Mouse (Mus musculus): ENCODE measurements around the gene Ablim2. TPM values are rescaled to one million over a fixed set of nuclear protein-coding genes. Genes with fewer than 3 reads are reported as not detected.

The Ablim2 gene
- polyA plus RNA-seq, 1 experiment from 2014 or later = 1.3 TPM

- Histone ChIP-seq H3K9me3 (no peaks in the 10 kb centered on the region), H3K36me3 (no peaks in the 10 kb centered on the region), H3K27me3 (ENCODE audit: insufficient read depth, poor library complexity, severe bottlenecking) (0 out of 2 replicates have a peak, but pooled peaks cover 3% of the 10 kb centered on the region), H3K4me3 (no peak overlapping the region), H3K27ac (0 out of 2 replicates have a peak overlapping the region, but pooled peaks have one; percentile 40), H3K4me1 (replicated peaks) (peaks cover 27% of the 10 kb centered on the region)
- 43% methylated on average over 11 of the region's 11 CpGs for WGBS
- peak; percentile 62 for DNase-seq (ENCODE audit: low spot score)
Measured at GRCm38 (mm10) chr5:35884262-35884661, 126.6 kb downstream of the Ablim2 start.

GRCm38 (mm10) chr5:35884689-35885088 is 127.0 kb downstream of the Ablim2 start:
- 0 out of 2 replicates have a peak, but pooled peaks cover 3% of the 10 kb centered on the region for H3K27me3 ChIP-seq (ENCODE audit: insufficient read depth, poor library complexity, severe bottlenecking)
- 90% methylated on average over 5 of the region's 5 CpGs for WGBS

GRCm38 (mm10) chr5:35888959-35889358 is 131.3 kb downstream of the Ablim2 start:
- Histone ChIP-seq H3K4me1 (replicated peaks) (peaks cover 28% of the 10 kb centered on the region), H3K9me3 (no peaks in the 10 kb centered on the region), H3K4me3 (no peak overlapping the region), H3K27ac (no peak overlapping the region), H3K27me3 (ENCODE audit: insufficient read depth, poor library complexity, severe bottlenecking) (peaks cover 20% of the 10 kb centered on the region), H3K36me3 (no peaks in the 10 kb centered on the region)
- WGBS = 47% methylated on average over 9 of the region's 9 CpGs
- no peak for DNase-seq (ENCODE audit: low spot score)

More at GRCm38 (mm10) chr5:35884689-35885088, 127.0 kb downstream of the Ablim2 start:
- DNase-seq (ENCODE audit: low spot score) = no peak
- Histone ChIP-seq H3K4me3 (no peak overlapping the region), H3K27ac (no peak overlapping the region), H3K9me3 (no peaks in the 10 kb centered on the region), H3K4me1 (replicated peaks) (peaks cover 29% of the 10 kb centered on the region), H3K36me3 (no peaks in the 10 kb centered on the region)

GRCm38 (mm10) chr5:35889641-35890040 is 132.0 kb downstream of the Ablim2 start:
- Histone ChIP-seq H3K27ac (no peak overlapping the region), H3K4me1 (replicated peaks) (peaks cover 29% of the 10 kb centered on the region), H3K9me3 (no peaks in the 10 kb centered on the region), H3K27me3 (ENCODE audit: insufficient read depth, poor library complexity, severe bottlenecking) (peaks cover 20% of the 10 kb centered on the region), H3K36me3 (no peaks in the 10 kb centered on the region), H3K4me3 (no peak overlapping the region)
- DNase-seq (ENCODE audit: low spot score) = no peak
- WGBS = 50% methylated on average over 2 of the region's 2 CpGs

- Histone ChIP-seq H3K9me3 (no peaks in the 10 kb centered on the region), H3K36me3 (no peaks in the 10 kb centered on the region), H3K4me3 (no peak overlapping the region), H3K27ac (no peak overlapping the region), H3K27me3 (ENCODE audit: insufficient read depth, poor library complexity, severe bottlenecking) (peaks cover 17% of the 10 kb centered on the region), H3K4me1 (replicated peaks) (peaks cover 44% of the 10 kb centered on the region)
- no peak for DNase-seq (ENCODE audit: low spot score)
- 93% methylated on average over 13 of the region's 13 CpGs for WGBS
Measured at GRCm38 (mm10) chr5:35890985-35891730, 133.5 kb downstream of the Ablim2 start.

- no peak for DNase-seq (ENCODE audit: low spot score)
- Histone ChIP-seq H3K4me1 (replicated peaks) (peaks cover 56% of the 10 kb centered on the region), H3K9me3 (no peaks in the 10 kb centered on the region), H3K27ac (peak overlapping the region; percentile 90; the same call in 1 of the 2 replicates), H3K36me3 (no peaks in the 10 kb centered on the region), H3K4me3 (0 out of 2 replicates have a peak overlapping the region, but pooled peaks have one; percentile 71), H3K27me3 (ENCODE audit: insufficient read depth, poor library complexity, severe bottlenecking) (peaks cover 17% of the 10 kb centered on the region)
- WGBS = 84% methylated on average over 3 of the region's 3 CpGs
Measured at GRCm38 (mm10) chr5:35892363-35892762, 134.7 kb downstream of the Ablim2 start.

- H3K9me3 ChIP-seq = no peaks in the 10 kb centered on the region
- H3K27me3 ChIP-seq (ENCODE audit: insufficient read depth, poor library complexity, severe bottlenecking) = peaks cover 17% of the 10 kb centered on the region
- under 1% methylated on average over 49 of the region's 49 CpGs for WGBS
- peak; percentile 100 for DNase-seq (ENCODE audit: low spot score)
- H3K4me1 ChIP-seq (replicated peaks) = peaks cover 60% of the 10 kb centered on the region
- peak within 1 kb of the TSS; percentile 90 for H3K27ac ChIP-seq
- no peaks in the 10 kb centered on the region for H3K36me3 ChIP-seq
- peak within 1 kb of the TSS; percentile 71 for H3K4me3 ChIP-seq
Measured at GRCm38 (mm10) chr5:35893093-35893804, 135.6 kb downstream of the Ablim2 start, which contains the start of gene Afap1. Gene Afap1, plus strand, starts transcription at chr5:35893319.

- peak overlapping the region; percentile 90 for H3K27ac ChIP-seq
- peak; percentile 68 for DNase-seq (ENCODE audit: low spot score)
- H3K27me3 ChIP-seq (ENCODE audit: insufficient read depth, poor library complexity, severe bottlenecking) = peaks cover 17% of the 10 kb centered on the region
- H3K4me3 ChIP-seq = peak overlapping the region; percentile 71
- under 1% methylated on average over 21 of the region's 21 CpGs for WGBS
- H3K4me1 ChIP-seq (replicated peaks) = peaks cover 65% of the 10 kb centered on the region
- no peaks in the 10 kb centered on the region for H3K36me3 ChIP-seq
- no peaks in the 10 kb centered on the region for H3K9me3 ChIP-seq
Measured at GRCm38 (mm10) chr5:35893805-35894260, 136.2 kb downstream of the Ablim2 start.

GRCm38 (mm10) chr5:35894295-35895047 is 136.8 kb downstream of the Ablim2 start:
- 12% methylated on average over 30 of the region's 30 CpGs for WGBS
- no peaks in the 10 kb centered on the region for H3K36me3 ChIP-seq
- H3K4me1 ChIP-seq (replicated peaks) = peaks cover 71% of the 10 kb centered on the region
- H3K27me3 ChIP-seq (ENCODE audit: insufficient read depth, poor library complexity, severe bottlenecking) = peaks cover 17% of the 10 kb centered on the region
- DNase-seq (ENCODE audit: low spot score) = no peak
- H3K27ac ChIP-seq = peak overlapping the region; percentile 90
- no peaks in the 10 kb centered on the region for H3K9me3 ChIP-seq
- peak overlapping the region; percentile 71 for H3K4me3 ChIP-seq

GRCm38 (mm10) chr5:35895926-35896325 is 138.2 kb downstream of the Ablim2 start:
- peaks cover 82% of the 10 kb centered on the region for H3K4me1 ChIP-seq (replicated peaks)
- 90% methylated on average over 4 of the region's 4 CpGs for WGBS

GRCm38 (mm10) chr5:35896556-35896955 is 138.9 kb downstream of the Ablim2 start:
- no peaks in the 10 kb centered on the region for H3K36me3 ChIP-seq
- H3K9me3 ChIP-seq = no peaks in the 10 kb centered on the region
- no peak for DNase-seq (ENCODE audit: low spot score)
- 83% methylated on average over 4 of the region's 4 CpGs for WGBS
- peaks cover 11% of the 10 kb centered on the region for H3K27me3 ChIP-seq (ENCODE audit: insufficient read depth, poor library complexity, severe bottlenecking)
- peak overlapping the region; percentile 11; the same call in 1 of the 2 replicates for H3K4me3 ChIP-seq
- H3K27ac ChIP-seq = no peak overlapping the region
- peaks cover 88% of the 10 kb centered on the region for H3K4me1 ChIP-seq (replicated peaks)

More at GRCm38 (mm10) chr5:35895926-35896325, 138.2 kb downstream of the Ablim2 start:
- Histone ChIP-seq H3K27me3 (ENCODE audit: insufficient read depth, poor library complexity, severe bottlenecking) (peaks cover 17% of the 10 kb centered on the region), H3K9me3 (no peaks in the 10 kb centered on the region), H3K4me3 (peak overlapping the region; percentile 71; the same call in 1 of the 2 replicates), H3K27ac (no peak overlapping the region), H3K36me3 (no peaks in the 10 kb centered on the region)
- DNase-seq (ENCODE audit: low spot score) = no peak

GRCm38 (mm10) chr5:35897147-35897546 is 139.5 kb downstream of the Ablim2 start:
- Histone ChIP-seq H3K4me1 (replicated peaks) (peaks cover 89% of the 10 kb centered on the region), H3K27ac (no peak overlapping the region), H3K27me3 (ENCODE audit: insufficient read depth, poor library complexity, severe bottlenecking) (peaks cover 5% of the 10 kb centered on the region), H3K4me3 (no peak overlapping the region), H3K9me3 (no peaks in the 10 kb centered on the region), H3K36me3 (no peaks in the 10 kb centered on the region)
- WGBS = 86% methylated on average over 4 of the region's 4 CpGs
- no peak for DNase-seq (ENCODE audit: low spot score)
